Mouse (Mus musculus) MEL (cell line): ENCODE measurements around the gene Rbpj. TPM values are rescaled to one million over a fixed set of nuclear protein-coding genes. Genes with fewer than 3 reads are reported as not detected.

Source experiments
- DNase-seq: peaks from one replicate; pipeline ENCODE4 v3.0.0; 2011; ENCODE audit warnings: low read depth, low spot score
- H3K27ac ChIP-seq: 2 replicates; pipeline ENCODE4 v1.5.1; 2012; ENCODE audit warnings: low read depth, mild to moderate bottlenecking, control low read depth, low read length, moderate library complexity; ENCODE audit not compliant: control insufficient read depth
- H3K27me3 ChIP-seq, 2 experiments: fragments of 150-350 bp in 1 of 2; sonication (generic) in 1 of 2; 2 replicates each; pipeline ENCODE4 v1.6.1; 2012; ENCODE audit warnings: low read length in 2 of 2, mild to moderate bottlenecking in 2 of 2, improper control_type of control experiment in 1 of 2, moderate library complexity in 1 of 2; ENCODE audit not compliant: insufficient read depth in 2 of 2, control insufficient read depth in 1 of 2
- H3K36me3 ChIP-seq, 2 experiments: 2 replicates each; pipeline ENCODE4 v1.6.1; 2012 to 2014; ENCODE audit warnings: low read length in 2 of 2, improper control_type of control experiment in 1 of 2, inconsistent platforms in 1 of 2, mild to moderate bottlenecking in 1 of 2; ENCODE audit not compliant: insufficient read depth in 2 of 2, control insufficient read depth in 1 of 2
- H3K4me1 ChIP-seq, 2 experiments: fragments of 150-350 bp in 1 of 2; sonication (generic) in 1 of 2; 2 replicates each; pipeline ENCODE4 v1.6.1; 2012; ENCODE audit warnings: low read length in 2 of 2, improper control_type of control experiment in 1 of 2, mild to moderate bottlenecking in 1 of 2; ENCODE audit not compliant: insufficient read depth in 2 of 2, control insufficient read depth in 1 of 2
- H3K4me3 ChIP-seq, 2 experiments: fragments of 150-350 bp in 1 of 2; sonication (generic) in 1 of 2; 2 replicates each; pipeline ENCODE4 v1.5.1; 2012; ENCODE audit warnings: low read depth in 2 of 2, low read length in 2 of 2, mild to moderate bottlenecking in 2 of 2, moderate library complexity in 2 of 2, control low read depth in 1 of 2, improper control_type of control experiment in 1 of 2; ENCODE audit not compliant: control insufficient read depth in 1 of 2, insufficient read depth in 1 of 2
- H3K79me2 ChIP-seq: 2 replicates; pipeline ENCODE4 v1.6.1; 2012; ENCODE audit warnings: mild to moderate bottlenecking, low read length, moderate library complexity; ENCODE audit not compliant: control insufficient read depth, poor library complexity, insufficient read depth
- H3K9ac ChIP-seq: 2 replicates; pipeline ENCODE4 v1.6.1; 2012; ENCODE audit warnings: low read depth, mild to moderate bottlenecking, control low read depth, low read length, moderate library complexity; ENCODE audit not compliant: control insufficient read depth, poor library complexity, severe bottlenecking
- H3K9me3 ChIP-seq: fragments of 150-350 bp; sonication (generic); replicated peaks from 2 replicates; pipeline ENCODE4 v1.6.1; 2012; ENCODE audit warnings: mild to moderate bottlenecking, low read length, improper control_type of control experiment, moderate library complexity; ENCODE audit not compliant: insufficient read depth
- BHLHE40 ChIP-seq: IDR thresholded peaks from 2 replicates; pipeline ENCODE4 v1.6.1; 2012; ENCODE audit warnings: low read depth, mild to moderate bottlenecking, inconsistent platforms, low read length, improper control_type of control experiment, borderline replicate concordance
- E2F4 ChIP-seq: IDR thresholded peaks from 2 replicates; pipeline ENCODE4 v1.6.1; 2011; ENCODE audit warnings: low read depth, low read length, improper control_type of control experiment, borderline replicate concordance
- EP300 ChIP-seq, 2 experiments: IDR thresholded peaks; 2 replicates each; pipeline ENCODE4 v1.6.1; 2011; ENCODE audit warnings: improper control_type of control experiment in 2 of 2, low read length in 2 of 2, low read depth in 1 of 2, mild to moderate bottlenecking in 1 of 2
- MAZ ChIP-seq: IDR thresholded peaks from 2 replicates; pipeline ENCODE4 v1.6.1; 2012; ENCODE audit warnings: low read depth, mild to moderate bottlenecking, inconsistent platforms, low read length, improper control_type of control experiment
- MEF2A ChIP-seq: IDR thresholded peaks from 2 replicates; pipeline ENCODE4 v1.6.1; 2014; ENCODE audit warnings: low read depth, mild to moderate bottlenecking, inconsistent platforms, low read length, improper control_type of control experiment; ENCODE audit not compliant: poor library complexity, insufficient replicate concordance, severe bottlenecking; ENCODE audit errors: extremely low read depth
- MXI1 ChIP-seq: IDR thresholded peaks from 2 replicates; pipeline ENCODE4 v1.6.1; 2011; ENCODE audit warnings: mild to moderate bottlenecking, low read depth, low read length, improper control_type of control experiment
- MYC ChIP-seq: IDR thresholded peaks from 2 replicates; pipeline ENCODE4 v1.6.1; 2011; ENCODE audit warnings: low read depth, mild to moderate bottlenecking, low read length, improper control_type of control experiment, moderate library complexity
- NRF1 ChIP-seq: IDR thresholded peaks from 2 replicates; pipeline ENCODE4 v1.6.1; 2014; ENCODE audit warnings: low read depth, mild to moderate bottlenecking, inconsistent platforms, low read length, improper control_type of control experiment, moderate library complexity; ENCODE audit not compliant: poor library complexity, insufficient read depth, severe bottlenecking
- POLR2A ChIP-seq, 2 experiments: IDR thresholded peaks; 2 replicates each; pipeline ENCODE4 v1.6.1; 2011 to 2012; ENCODE audit warnings: low read length in 2 of 2, mild to moderate bottlenecking in 2 of 2, control low read depth in 1 of 2, improper control_type of control experiment in 1 of 2, low read depth in 1 of 2, moderate library complexity in 1 of 2; ENCODE audit not compliant: control insufficient read depth in 1 of 2, insufficient read depth in 1 of 2, poor library complexity in 1 of 2
- RAD21 ChIP-seq: IDR thresholded peaks from 2 replicates; pipeline ENCODE4 v1.6.1; 2011; ENCODE audit warnings: mild to moderate bottlenecking, low read depth, low read length, improper control_type of control experiment
- TBP ChIP-seq: IDR thresholded peaks from 2 replicates; pipeline ENCODE4 v1.8.0; 2011; ENCODE audit warnings: low read depth, low read length, improper control_type of control experiment
- TCF12 ChIP-seq: IDR thresholded peaks from 2 replicates; pipeline ENCODE4 v1.6.1; 2014; ENCODE audit warnings: low read depth, mild to moderate bottlenecking, inconsistent platforms, low read length, improper control_type of control experiment, moderate library complexity
- UBTF ChIP-seq: IDR thresholded peaks from 2 replicates; pipeline ENCODE4 v1.6.1; 2012; ENCODE audit warnings: low read depth, mild to moderate bottlenecking, inconsistent platforms, low read length, improper control_type of control experiment, moderate library complexity, borderline replicate concordance; ENCODE audit not compliant: insufficient read depth
- ZC3H11A ChIP-seq: IDR thresholded peaks from 2 replicates; pipeline ENCODE4 v1.6.1; 2012; ENCODE audit warnings: low read depth, mild to moderate bottlenecking, inconsistent platforms, low read length, improper control_type of control experiment
- ZKSCAN1 ChIP-seq: IDR thresholded peaks from 2 replicates; pipeline ENCODE4 v1.6.1; 2012; ENCODE audit warnings: low read depth, mild to moderate bottlenecking, inconsistent platforms, low read length, improper control_type of control experiment, moderate library complexity
- polyA plus RNA-seq, 2 experiments: library from polyadenylated mRNA; stranded (reverse) in 1 of 2; unstranded in 1 of 2; fragments of >175 nt in 1 of 2; fragments of >200 nt in 1 of 2; gene quantifications; 2 replicates each; pipeline versions ENCODE4 v1.2.1 to v1.2.4; 2012; ENCODE audit warnings: low replicate concordance in 2 of 2, low read depth in 1 of 2; ENCODE audit not compliant: insufficient read length in 2 of 2, insufficient read depth in 1 of 2, missing spikeins in 1 of 2
- total RNA-seq: library from RNA; depleted of rRNA; stranded (reverse); fragments of 300-350 nt; gene quantifications from 2 replicates; pipeline ENCODE4 v1.2.3, GENCODE M21; 2012

Rbpj gene
- total and polyA plus RNA-seq, 3 experiments, result 6.0 to 34.5 (median 19.1) TPM

- Histone ChIP-seq H3K9ac (no peak overlapping the region), H3K4me1 (no peaks in the 10 kb centered on the region), H3K27me3 (no peaks in the 10 kb centered on the region), H3K4me3 (no peak overlapping the region), H3K36me3 (no peaks in the 10 kb centered on the region), H3K9me3 (no peaks in the 10 kb centered on the region), H3K27ac (no peak overlapping the region), H3K79me2 (no peaks in the 10 kb centered on the region)
- TF ChIP-seq ZC3H11A (no peak), E2F4 (no peak), NRF1 (no peak), TCF12 (no peak), UBTF (no peak), BHLHE40 (no peak), TBP (no peak), MAZ (no peak), POLR2A (IDR thresholded peaks at IDR 0.05; ENCODE audit: control insufficient read depth in 1 of 2, insufficient read depth in 1 of 2, low read depth in 1 of 2, low read length in 2 of 2, poor library complexity in 1 of 2) (no peak), MEF2A (no peak), EP300 (IDR thresholded peaks at IDR 0.05; ENCODE audit: low read depth in 1 of 2, low read length in 2 of 2) (no peak)
- no peak for DNase-seq
Measured at GRCm38 (mm10) chr5:53500509-53501145, 34.7 kb downstream of the Rbpj start.

- H3K4me3 ChIP-seq, result no peak overlapping the region
- no peak overlapping the region for H3K9ac ChIP-seq
- no peak for DNase-seq
- no peaks in the 10 kb centered on the region for H3K9me3 ChIP-seq
- TF ChIP-seq RAD21 (no peak), MYC (no peak)
- no peak overlapping the region for H3K27ac ChIP-seq
- no peaks in the 10 kb centered on the region for H3K27me3 ChIP-seq
- no peaks in the 10 kb centered on the region for H3K79me2 ChIP-seq
- H3K4me1 ChIP-seq, result no peaks in the 10 kb centered on the region
- no peaks in the 10 kb centered on the region for H3K36me3 ChIP-seq
Measured at GRCm38 (mm10) chr5:53503261-53503660, 37.3 kb downstream of the Rbpj start.

GRCm38 (mm10) chr5:53505751-53506150 lies 39.8 kb downstream of the Rbpj start:
- Histone ChIP-seq H3K27me3 (no peaks in the 10 kb centered on the region), H3K79me2 (no peaks in the 10 kb centered on the region), H3K4me1 (no peaks in the 10 kb centered on the region), H3K9ac (no peak overlapping the region), H3K27ac (no peak overlapping the region)
- no peak for DNase-seq
- TF ChIP-seq ZKSCAN1, result no peak
- TF ChIP-seq MXI1, result no peak
- TF ChIP-seq, all 39 proteins: peak for 0
- Histone ChIP-seq H3K9me3 (no peaks in the 10 kb centered on the region), H3K36me3 (no peaks in the 10 kb centered on the region), H3K4me3 (no peak overlapping the region)
